Mouse (Mus musculus) urinary bladder, adult 2 months (tissue): ENCODE data around the gene Dppa3. TPM values are rescaled to one million over a fixed set of nuclear protein-coding genes. Genes with fewer than 3 reads are reported as not detected.

Experiments
- DNase-seq: peaks from one replicate; pipeline ENCODE4 v3.0.0; 2022; ENCODE audit warnings: low spot score
- polyA plus RNA-seq: library from polyadenylated mRNA; depleted of rRNA; stranded (reverse); fragments of >200 nt; gene quantifications from 2 replicates; pipeline ENCODE4 v1.2.3, GENCODE M21; 2012; rRNA removed

Gene Dppa3
- 0.27 and 0.29 TPM in 2 replicates for polyA plus RNA-seq

- DNase-seq, result no peak
Observed at GRCm38 (mm10) chr6:122626110-122626509, at the start of gene Dppa3. Dppa3 (plus strand) TSS chr6:122626410.

DNA sequence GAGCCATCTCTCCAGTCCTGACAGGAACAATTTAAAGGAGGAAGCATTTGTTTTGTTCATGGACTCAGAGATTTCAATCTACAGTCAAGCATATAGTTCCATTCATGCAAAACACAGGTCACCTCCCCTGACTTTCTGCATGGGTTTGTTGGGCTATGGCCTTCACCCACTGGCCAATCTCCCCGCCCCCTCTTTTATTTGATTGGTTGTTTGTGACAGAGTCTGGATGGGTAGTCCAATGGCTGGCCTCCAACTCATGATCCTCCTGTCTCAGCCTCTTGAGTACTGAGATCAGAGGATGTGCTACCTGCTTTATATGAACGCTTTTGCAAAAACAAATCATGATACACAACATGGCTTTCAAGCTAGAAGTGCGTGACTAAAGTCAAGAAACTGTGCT is 49.2 kb upstream of the Dppa3 start:
- no peak for DNase-seq

DNA sequence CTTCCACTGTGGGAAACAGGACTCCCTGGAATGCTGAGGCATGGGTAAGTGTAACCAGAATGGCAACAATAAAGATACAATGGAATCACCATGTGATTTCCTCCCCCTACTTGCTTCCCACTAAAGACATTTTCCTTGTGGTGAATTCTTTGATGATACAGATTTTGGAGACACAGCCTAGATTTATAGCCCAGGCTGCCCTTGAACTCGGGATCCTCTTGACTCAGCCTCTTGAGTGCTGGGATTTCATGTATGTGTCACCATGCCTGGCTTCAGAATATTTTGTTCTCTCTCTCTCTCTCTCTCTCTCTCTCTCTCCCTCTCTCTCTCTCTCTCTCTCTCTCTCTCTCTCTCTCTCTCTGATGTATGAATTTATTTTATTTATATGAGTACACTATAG is 47.1 kb upstream of the Dppa3 start:
- no peak for DNase-seq

DNA sequence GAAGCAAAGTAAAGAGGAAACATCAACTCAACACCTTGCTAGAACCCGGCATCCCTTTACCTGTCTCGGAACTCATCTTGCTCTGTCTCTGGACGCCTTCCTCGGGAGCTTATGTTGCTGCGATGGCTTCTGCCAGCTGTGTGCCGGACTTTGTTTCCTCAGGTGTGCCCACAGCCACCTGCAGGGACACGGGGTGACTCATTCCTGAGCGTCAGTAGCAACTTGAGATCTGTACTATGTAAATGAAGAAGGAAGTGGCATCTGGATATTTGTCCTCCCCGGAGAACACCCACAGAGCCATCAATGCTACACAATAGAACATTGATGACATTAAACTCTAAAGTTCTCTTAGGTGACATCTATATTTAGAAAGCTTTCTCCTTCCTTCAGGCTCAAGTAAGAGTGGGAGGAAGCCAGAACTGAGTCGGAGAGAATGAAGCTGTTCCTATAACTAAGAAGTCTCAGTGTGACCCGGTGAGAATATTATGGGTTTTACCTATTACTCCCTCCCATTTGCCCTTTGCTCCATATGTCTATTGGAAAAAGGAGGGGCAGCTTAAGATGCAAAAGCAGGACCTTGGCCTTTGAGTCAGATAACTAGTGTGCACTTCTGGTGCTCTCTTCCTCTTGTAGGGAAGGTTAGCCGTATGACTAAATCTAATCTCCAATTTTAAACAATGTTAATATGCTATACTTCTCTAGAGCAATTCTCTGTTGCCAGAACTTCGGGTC is 35.0 kb upstream of the Dppa3 start:
- DNase-seq, result no peak

DNA sequence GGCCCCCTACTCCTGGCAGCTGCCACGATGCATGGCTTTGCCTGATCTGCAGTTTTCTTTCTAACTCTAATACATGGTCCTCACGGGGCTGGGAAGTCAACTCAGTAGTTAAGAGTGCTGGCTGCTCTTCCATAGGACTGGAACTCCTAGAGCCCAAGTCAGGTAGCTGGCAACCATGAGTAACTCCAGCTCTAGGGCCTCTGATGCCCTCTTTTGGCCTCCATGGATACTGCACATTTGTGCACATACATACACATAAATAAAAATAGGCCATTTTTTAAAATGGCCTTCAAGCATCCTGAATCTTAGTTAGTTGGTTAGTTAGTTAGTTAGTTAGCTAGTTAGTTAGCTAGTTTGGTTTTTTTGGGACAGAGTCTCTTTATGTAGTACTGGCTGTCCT is 33.3 kb upstream of the Dppa3 start:
- no peak for DNase-seq

GRCm38 (mm10) chr6:122595637-122596036 is 30.6 kb upstream of the Dppa3 start:
- no peak for DNase-seq

- no peak for DNase-seq
Observed at GRCm38 (mm10) chr6:122596608-122597007, 29.6 kb upstream of the Dppa3 start.

DNA sequence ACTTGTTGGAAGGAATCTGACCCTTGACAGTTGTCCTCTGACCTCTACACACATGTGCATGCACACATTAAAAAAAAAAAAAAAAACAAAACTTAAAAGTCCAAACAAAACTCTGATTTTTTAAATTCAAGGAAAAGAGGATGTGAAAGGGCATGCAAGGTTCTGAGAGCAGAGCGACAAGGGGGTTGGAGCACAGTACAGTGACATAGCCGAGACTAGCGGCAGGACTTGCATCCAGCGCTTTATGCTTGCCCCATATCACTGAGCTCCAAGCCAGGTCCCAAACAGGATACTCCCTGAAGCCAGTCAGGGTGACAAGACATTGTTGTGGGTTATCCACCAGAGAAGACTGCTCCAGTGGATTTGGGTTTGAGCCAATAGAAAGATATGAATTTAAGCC is 28.2 kb upstream of the Dppa3 start:
- no peak for DNase-seq

- DNase-seq, result no peak
Observed at GRCm38 (mm10) chr6:122598436-122598835, 27.8 kb upstream of the Dppa3 start.

- DNase-seq, result no peak
Observed at GRCm38 (mm10) chr6:122599054-122599737, 27.0 kb upstream of the Dppa3 start.

GRCm38 (mm10) chr6:122600066-122600646 is 26.1 kb upstream of the Dppa3 start:
- DNase-seq, result no peak

DNA sequence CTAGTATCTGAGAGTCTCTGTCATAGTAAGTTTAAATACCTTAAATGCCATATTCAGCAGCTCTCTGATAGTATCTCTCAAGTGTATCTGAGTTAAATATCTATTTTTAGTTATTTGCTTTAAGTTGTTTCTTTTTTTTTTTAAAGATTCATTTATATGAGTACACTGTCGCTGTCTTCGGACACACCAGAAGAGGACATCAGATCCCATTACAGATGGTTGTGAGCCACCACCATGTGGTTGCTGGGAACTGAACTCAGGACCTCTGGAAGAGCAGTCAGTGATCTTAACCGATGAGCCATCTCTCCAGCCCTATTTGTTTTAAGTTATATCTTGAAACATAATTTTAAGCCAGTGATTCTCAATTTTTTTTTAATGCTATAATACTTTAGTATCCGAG is 25.2 kb upstream of the Dppa3 start:
- DNase-seq, result no peak

- no peak for DNase-seq
Observed at GRCm38 (mm10) chr6:122601615-122602014, 24.6 kb upstream of the Dppa3 start.

- peak; percentile 49 for DNase-seq
Observed at GRCm38 (mm10) chr6:122602242-122602991, 23.8 kb upstream of the Dppa3 start, which contains the start of gene Apobec1. Apobec1 (minus strand) TSS chr6:122602444.

- DNase-seq, result no peak
Observed at GRCm38 (mm10) chr6:122602992-122603322, 23.3 kb upstream of the Dppa3 start.

GRCm38 (mm10) chr6:122604260-122604659 is 21.9 kb upstream of the Dppa3 start:
- DNase-seq, result no peak

DNA sequence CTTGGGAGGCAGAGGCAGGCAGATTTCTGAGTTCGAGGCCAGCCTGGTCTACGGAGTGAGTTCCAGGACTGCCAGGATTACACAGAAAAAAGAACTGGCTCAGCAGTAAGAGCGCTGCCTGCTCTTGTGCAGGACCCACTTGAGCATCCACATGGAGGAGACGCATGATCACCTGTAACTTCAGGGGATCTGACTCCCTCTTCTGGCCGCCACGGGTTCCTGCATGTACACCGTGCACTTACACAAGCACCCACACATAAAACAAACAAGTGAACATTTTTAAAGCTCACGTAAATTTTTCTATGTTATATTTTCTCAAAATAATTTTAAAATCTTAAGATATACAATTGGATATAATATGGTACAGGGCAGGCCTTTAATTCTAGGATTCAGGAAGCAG is 20.7 kb upstream of the Dppa3 start:
- no peak for DNase-seq

- no peak for DNase-seq
Observed at GRCm38 (mm10) chr6:122606661-122607060, 19.5 kb upstream of the Dppa3 start.

- no peak for DNase-seq
Observed at GRCm38 (mm10) chr6:122607700-122608099, 18.5 kb upstream of the Dppa3 start.

- DNase-seq, result no peak
Observed at GRCm38 (mm10) chr6:122608434-122609376, 17.5 kb upstream of the Dppa3 start.

DNA sequence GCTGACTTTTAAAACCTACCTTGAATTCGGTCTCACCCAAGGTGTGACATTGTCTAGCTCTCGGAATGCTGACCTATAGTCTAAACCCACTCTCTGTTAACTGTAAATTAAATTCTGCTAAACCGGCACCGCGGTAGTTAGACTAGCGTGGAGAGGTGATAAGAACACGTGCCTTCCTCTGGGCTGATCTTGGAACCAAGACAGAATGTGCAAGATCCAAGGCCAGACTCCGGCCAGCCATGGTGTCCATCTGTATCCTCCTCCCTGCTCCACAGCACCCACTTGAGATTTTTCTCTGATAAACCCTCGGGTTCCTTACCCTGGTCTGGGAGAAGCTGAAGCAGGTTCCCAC is 16.9 kb upstream of the Dppa3 start:
- DNase-seq, result no peak
